12 mouse cellular contexts compared by ENCODE assay signal in genomic region chr17:64093716-64094115, GRCm38 (mm10).
"Had no signal": no experiment of that assay in that cellular context is flagged by ENCODE, and none has a peak within 500 bp of the region (broad histone marks: within the 10 kb centered on the region; RNA-seq: fewer than 3 reads in every experiment).

No protein-coding gene starts in this region.

- H3K4me2 ChIP-seq: kidney, embryonic 15.5 days; limb, embryonic 15.5 days; liver, embryonic 13.5 days; lung, embryonic 15.5 days; midbrain, embryonic 13.5 days; neural tube, embryonic 12.5 days had no signal

- DNase-seq: kidney, postnatal 14 days; liver, embryonic 13.5 days; liver, postnatal 0 days; right cerebral cortex, postnatal 4 days; spleen, adult 18-20 months; thymus, adult 18-20 months; thymus, postnatal 14 days had no signal

- H3K27me3 ChIP-seq: kidney, embryonic 15.5 days; limb, embryonic 15.5 days; liver, embryonic 13.5 days; lung, embryonic 15.5 days; midbrain, embryonic 13.5 days; neural tube, embryonic 12.5 days had no signal

- ATAC-seq: liver, postnatal 0 days; midbrain, embryonic 13.5 days had no signal

- H3K4me3 ChIP-seq: kidney, embryonic 15.5 days; limb, embryonic 15.5 days; liver, embryonic 13.5 days; lung, embryonic 15.5 days; midbrain, embryonic 13.5 days; neural tube, embryonic 12.5 days had no signal

- H3K36me3 ChIP-seq: kidney, embryonic 15.5 days; limb, embryonic 15.5 days; liver, embryonic 13.5 days; lung, embryonic 15.5 days; midbrain, embryonic 13.5 days; neural tube, embryonic 12.5 days had no signal
